Mouse (Mus musculus): ENCODE results near the gene Pigyl.

DNA sequence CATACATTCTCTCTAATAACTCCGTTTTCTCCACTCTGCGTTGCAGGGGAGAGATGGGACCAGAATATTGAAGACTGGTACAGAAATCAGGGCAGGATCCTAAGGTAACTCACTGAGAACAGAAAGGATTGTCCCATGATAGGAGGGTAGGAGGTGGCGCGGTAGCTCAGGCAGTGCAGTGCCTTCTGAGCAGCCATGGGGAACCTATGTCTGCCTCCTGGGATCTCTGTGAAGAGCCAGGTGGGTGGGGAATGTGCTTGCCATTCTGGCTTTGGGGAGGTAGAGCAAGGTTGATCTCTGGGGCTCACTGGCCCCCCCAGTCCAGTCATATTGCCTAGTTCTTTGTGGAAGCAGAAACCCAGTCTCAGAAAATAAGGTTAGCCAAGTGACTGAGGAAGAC is 11.1 kb downstream of the Pigyl start:
- TF ChIP-seq CTCF (IDR thresholded peaks at IDR 0.05; ENCODE audit: borderline replicate concordance, extremely low read depth, insufficient read depth, insufficient read length) = no peak
- no peak for TF ChIP-seq POLR2A (IDR thresholded peaks at IDR 0.05; ENCODE audit: borderline replicate concordance, extremely low read depth, insufficient read depth, insufficient read length, poor library complexity, severe bottlenecking)
